Mouse (Mus musculus): ENCODE data around the gene C730034F03Rik. TPM values are rescaled to one million over a fixed set of nuclear protein-coding genes. Genes with fewer than 3 reads are reported as not detected.

The C730034F03Rik gene
- polyA plus RNA-seq, 1 experiment from 2014 or later, result 4.0 TPM

GRCm38 (mm10) chr15:89404831-89405623 is 24.4 kb upstream of the C730034F03Rik start:
- no peak overlapping the region for H3K9ac ChIP-seq (ENCODE audit: low read depth, low read length)
- no peak for DNase-seq (ENCODE audit: low spot score)
- WGBS, result 92% methylated on average over 10 of the region's 10 CpGs

GRCm38 (mm10) chr15:89406691-89407090 is 22.7 kb upstream of the C730034F03Rik start:
- no peak for ATAC-seq (ENCODE audit: low FRiP score)

More at GRCm38 (mm10) chr15:89404831-89405623, 24.4 kb upstream of the C730034F03Rik start:
- Histone ChIP-seq H3K36me3 (ENCODE audit: control insufficient read depth, insufficient read depth, low read length) (no peaks in the 10 kb centered on the region), H3K9me3 (ENCODE audit: control insufficient read depth, low read length) (no peaks in the 10 kb centered on the region; the same call in 1 of the 2 replicates), H3K4me3 (ENCODE audit: low read depth, low read length) (no peak overlapping the region), H3K4me2 (replicated peaks; ENCODE audit: low read depth, low read length) (no peak overlapping the region), H3K4me1 (replicated peaks; ENCODE audit: control insufficient read depth, insufficient read depth, low read length) (no peaks in the 10 kb centered on the region), H3K27me3 (ENCODE audit: control insufficient read depth, insufficient read depth, low read length) (no peaks in the 10 kb centered on the region), H3K27ac (ENCODE audit: low read depth, low read length) (no peak overlapping the region)
- ATAC-seq (ENCODE audit: low FRiP score), result no peak

GRCm38 (mm10) chr15:89410118-89410517 is 19.3 kb upstream of the C730034F03Rik start, which contains the start of gene Syce3:
Syce3 (minus strand) TSS chr15:89410503.
- no peak for ATAC-seq (ENCODE audit: low FRiP score)
- H3K4me2 ChIP-seq (replicated peaks; ENCODE audit: low read depth, low read length), result no peak within 1 kb of the TSS
- H3K9ac ChIP-seq (ENCODE audit: low read depth, low read length), result no peak within 1 kb of the TSS
- no peaks in the 10 kb centered on the region for H3K36me3 ChIP-seq (ENCODE audit: control insufficient read depth, insufficient read depth, low read length)
- no peaks in the 10 kb centered on the region for H3K27me3 ChIP-seq (ENCODE audit: control insufficient read depth, insufficient read depth, low read length)
- no peaks in the 10 kb centered on the region for H3K4me1 ChIP-seq (replicated peaks; ENCODE audit: control insufficient read depth, insufficient read depth, low read length)
- WGBS, result 82% methylated on average over 22 of the region's 24 CpGs
- no peak for DNase-seq (ENCODE audit: low spot score)
- no peak within 1 kb of the TSS for H3K27ac ChIP-seq (ENCODE audit: low read depth, low read length)
- no peaks in the 10 kb centered on the region; the same call in 1 of the 2 replicates for H3K9me3 ChIP-seq (ENCODE audit: control insufficient read depth, low read length)
- H3K4me3 ChIP-seq (ENCODE audit: low read depth, low read length), result no peak within 1 kb of the TSS

More at GRCm38 (mm10) chr15:89406691-89407090, 22.7 kb upstream of the C730034F03Rik start:
- no peak overlapping the region for H3K4me3 ChIP-seq (ENCODE audit: low read depth, low read length)
- DNase-seq (ENCODE audit: low spot score), result no peak
- H3K4me1 ChIP-seq (replicated peaks; ENCODE audit: control insufficient read depth, insufficient read depth, low read length), result no peaks in the 10 kb centered on the region
- no peak overlapping the region for H3K9ac ChIP-seq (ENCODE audit: low read depth, low read length)
- H3K27ac ChIP-seq (ENCODE audit: low read depth, low read length), result no peak overlapping the region
- H3K4me2 ChIP-seq (replicated peaks; ENCODE audit: low read depth, low read length), result no peak overlapping the region
- no peaks in the 10 kb centered on the region for H3K27me3 ChIP-seq (ENCODE audit: control insufficient read depth, insufficient read depth, low read length)
- H3K9me3 ChIP-seq (ENCODE audit: control insufficient read depth, low read length), result no peaks in the 10 kb centered on the region; the same call in 1 of the 2 replicates
- H3K36me3 ChIP-seq (ENCODE audit: control insufficient read depth, insufficient read depth, low read length), result no peaks in the 10 kb centered on the region

- DNase-seq (ENCODE audit: low spot score) (no peak), ATAC-seq (ENCODE audit: low FRiP score) (no peak)
- no peak overlapping the region for H3K9ac ChIP-seq (ENCODE audit: low read depth, low read length)
- no peaks in the 10 kb centered on the region for H3K9me3 ChIP-seq (ENCODE audit: control insufficient read depth, low read length)
- 86% methylated on average over 8 of the region's 8 CpGs for WGBS
- H3K4me3 ChIP-seq (ENCODE audit: low read depth, low read length), result no peak overlapping the region
- H3K27me3 ChIP-seq (ENCODE audit: control insufficient read depth, insufficient read depth, low read length), result no peaks in the 10 kb centered on the region
- H3K4me2 ChIP-seq (replicated peaks; ENCODE audit: low read depth, low read length), result no peak overlapping the region
- H3K27ac ChIP-seq (ENCODE audit: low read depth, low read length), result no peak overlapping the region
- no peaks in the 10 kb centered on the region for H3K36me3 ChIP-seq (ENCODE audit: control insufficient read depth, insufficient read depth, low read length)
- no peaks in the 10 kb centered on the region for H3K4me1 ChIP-seq (replicated peaks; ENCODE audit: control insufficient read depth, insufficient read depth, low read length)
These were observed 14.1 kb upstream of the C730034F03Rik start for GRCm38 (mm10) chr15:89415282-89415681.

- no peaks in the 10 kb centered on the region for H3K27me3 ChIP-seq (ENCODE audit: control insufficient read depth, insufficient read depth, low read length)
- peaks cover 5% of the 10 kb centered on the region; the same call in 1 of the 2 replicates for H3K36me3 ChIP-seq (ENCODE audit: control insufficient read depth, insufficient read depth, low read length)
- no peak overlapping the region for H3K9ac ChIP-seq (ENCODE audit: low read depth, low read length)
- H3K4me1 ChIP-seq (replicated peaks; ENCODE audit: control insufficient read depth, insufficient read depth, low read length), result no peaks in the 10 kb centered on the region
- no peak overlapping the region for H3K4me3 ChIP-seq (ENCODE audit: low read depth, low read length)
- WGBS, result 94% methylated on average over 9 of the region's 9 CpGs
- DNase-seq (ENCODE audit: low spot score) (no peak), ATAC-seq (ENCODE audit: low FRiP score) (no peak)
- H3K9me3 ChIP-seq (ENCODE audit: control insufficient read depth, low read length), result no peaks in the 10 kb centered on the region
- H3K27ac ChIP-seq (ENCODE audit: low read depth, low read length), result no peak overlapping the region
- H3K4me2 ChIP-seq (replicated peaks; ENCODE audit: low read depth, low read length), result no peak overlapping the region
These were observed 7.5 kb upstream of the C730034F03Rik start for GRCm38 (mm10) chr15:89421938-89422337.

- DNase-seq (ENCODE audit: low spot score) (no peak), ATAC-seq (ENCODE audit: low FRiP score) (no peak)
- H3K4me1 ChIP-seq (replicated peaks; ENCODE audit: control insufficient read depth, insufficient read depth, low read length), result no peaks in the 10 kb centered on the region
- H3K4me3 ChIP-seq (ENCODE audit: low read depth, low read length), result no peak overlapping the region
- peaks cover 8% of the 10 kb centered on the region; the same call in 1 of the 2 replicates for H3K36me3 ChIP-seq (ENCODE audit: control insufficient read depth, insufficient read depth, low read length)
- no peaks in the 10 kb centered on the region for H3K27me3 ChIP-seq (ENCODE audit: control insufficient read depth, insufficient read depth, low read length)
- H3K9ac ChIP-seq (ENCODE audit: low read depth, low read length), result no peak overlapping the region
- 78% methylated on average over 8 of the region's 8 CpGs for WGBS
- H3K27ac ChIP-seq (ENCODE audit: low read depth, low read length), result no peak overlapping the region
- H3K4me2 ChIP-seq (replicated peaks; ENCODE audit: low read depth, low read length), result no peak overlapping the region
- H3K9me3 ChIP-seq (ENCODE audit: control insufficient read depth, low read length), result no peaks in the 10 kb centered on the region
These were observed 4.8 kb upstream of the C730034F03Rik start for GRCm38 (mm10) chr15:89424621-89425020.

GRCm38 (mm10) chr15:89425711-89426121 is 3.7 kb upstream of the C730034F03Rik start, which contains the start of gene Cpt1b:
Cpt1b (minus strand) TSS chr15:89425863.
- Histone ChIP-seq H3K9ac (ENCODE audit: low read depth, low read length) (no peak within 1 kb of the TSS), H3K27me3 (ENCODE audit: control insufficient read depth, insufficient read depth, low read length) (no peaks in the 10 kb centered on the region), H3K4me2 (replicated peaks; ENCODE audit: low read depth, low read length) (no peak within 1 kb of the TSS), H3K4me1 (replicated peaks; ENCODE audit: control insufficient read depth, insufficient read depth, low read length) (no peaks in the 10 kb centered on the region; the same call in 1 of the 2 replicates), H3K36me3 (ENCODE audit: control insufficient read depth, insufficient read depth, low read length) (peaks cover 7% of the 10 kb centered on the region; the same call in 1 of the 2 replicates), H3K27ac (ENCODE audit: low read depth, low read length) (no peak within 1 kb of the TSS), H3K9me3 (ENCODE audit: control insufficient read depth, low read length) (no peaks in the 10 kb centered on the region), H3K4me3 (ENCODE audit: low read depth, low read length) (no peak within 1 kb of the TSS)
- 23% methylated on average over 6 of the region's 6 CpGs for WGBS
- ATAC-seq (ENCODE audit: low FRiP score), result no peak
- DNase-seq (ENCODE audit: low spot score), result no peak

GRCm38 (mm10) chr15:89426716-89427115 is 2.7 kb upstream of the C730034F03Rik start:
- Histone ChIP-seq H3K36me3 (ENCODE audit: control insufficient read depth, insufficient read depth, low read length) (peaks cover 7% of the 10 kb centered on the region; the same call in 1 of the 2 replicates), H3K27me3 (ENCODE audit: control insufficient read depth, insufficient read depth, low read length) (no peaks in the 10 kb centered on the region), H3K9me3 (ENCODE audit: control insufficient read depth, low read length) (no peaks in the 10 kb centered on the region), H3K27ac (ENCODE audit: low read depth, low read length) (no peak overlapping the region), H3K4me2 (replicated peaks; ENCODE audit: low read depth, low read length) (no peak overlapping the region), H3K9ac (ENCODE audit: low read depth, low read length) (no peak overlapping the region), H3K4me1 (replicated peaks; ENCODE audit: control insufficient read depth, insufficient read depth, low read length) (no peaks in the 10 kb centered on the region; the same call in 1 of the 2 replicates), H3K4me3 (ENCODE audit: low read depth, low read length) (no peak overlapping the region)
- 90% methylated on average over 10 of the region's 10 CpGs for WGBS
- DNase-seq (ENCODE audit: low spot score), result no peak
- no peak for ATAC-seq (ENCODE audit: low FRiP score)
